Mouse (Mus musculus): ENCODE measurements at regions not wholly inside any gene's neighbourhood (a gene's known extent, or its start where the extent isn't known, plus 50 kb on each side); places are given as distances from the start of the nearest gene placed in this dataset.
A peak's percentile ranks its signal among the peaks of the same experiment; 100 is the strongest.
"Not testable (repeated sequence)": the region's sequence is repeated elsewhere in the genome, so short reads cannot be mapped to it uniquely, and the experiment has no call there.

DNA sequence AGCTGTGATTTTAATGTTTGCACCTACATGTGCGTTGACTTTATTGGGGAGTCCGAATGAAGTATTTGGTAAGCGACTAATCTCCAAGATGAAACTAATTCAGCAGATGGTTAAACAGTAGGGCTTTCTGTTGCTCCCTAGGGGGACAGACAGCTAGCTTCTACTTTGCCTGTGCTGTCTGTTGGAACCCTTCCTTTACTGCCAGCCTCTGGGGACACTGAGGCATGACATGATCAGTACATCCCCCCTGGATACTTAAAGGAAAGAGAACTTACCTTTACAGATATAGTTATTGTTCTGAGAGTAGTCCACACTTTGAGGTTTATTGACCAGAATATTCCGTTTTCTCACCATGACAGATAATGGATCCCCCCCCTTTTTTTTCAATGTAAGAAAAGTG, 289.8 kb upstream of the Ift57 start:
- DNase-seq (ENCODE audit: low spot score): no peak

DNA sequence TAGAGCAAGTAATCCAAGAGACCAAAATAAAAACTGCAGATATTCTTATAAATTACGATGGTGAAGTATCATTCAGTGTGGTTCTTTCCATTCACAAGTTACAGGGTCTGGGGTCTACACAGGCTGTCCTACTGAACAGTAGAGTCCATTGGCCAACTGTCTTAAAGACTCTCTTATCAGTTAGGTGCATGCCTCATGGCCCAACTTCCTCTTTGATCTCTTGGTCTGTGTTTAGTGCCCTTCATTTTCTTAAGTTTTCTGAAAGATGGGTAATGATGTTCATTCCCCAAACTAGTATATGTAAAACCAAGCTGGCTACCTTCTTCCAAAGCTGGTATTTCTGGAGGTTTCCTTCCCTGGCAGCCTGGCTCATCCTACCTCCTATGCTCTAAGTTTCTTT, 268.7 kb upstream of the Ift57 start:
- DNase-seq (ENCODE audit: low spot score): no peak

DNA sequence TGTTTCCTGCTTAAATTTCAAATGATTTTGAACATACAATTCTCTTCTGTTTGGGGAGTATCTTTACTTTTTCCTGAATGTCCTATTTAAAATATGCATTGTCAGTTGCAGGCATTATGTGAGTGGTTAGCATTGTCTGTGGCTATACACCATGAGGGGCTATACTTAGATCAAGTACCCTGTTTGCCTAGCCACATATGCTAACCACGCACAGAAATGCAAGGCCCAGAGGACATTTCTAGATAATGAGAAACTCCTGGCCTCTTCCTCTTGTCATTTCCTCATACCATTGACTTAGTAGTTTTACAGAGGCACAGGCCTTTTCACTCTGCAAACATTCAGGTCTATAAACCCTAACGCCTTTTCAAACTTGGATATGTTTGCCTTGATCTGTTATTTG, 267.1 kb upstream of the Ift57 start:
- no peak for DNase-seq (ENCODE audit: low spot score)

DNA sequence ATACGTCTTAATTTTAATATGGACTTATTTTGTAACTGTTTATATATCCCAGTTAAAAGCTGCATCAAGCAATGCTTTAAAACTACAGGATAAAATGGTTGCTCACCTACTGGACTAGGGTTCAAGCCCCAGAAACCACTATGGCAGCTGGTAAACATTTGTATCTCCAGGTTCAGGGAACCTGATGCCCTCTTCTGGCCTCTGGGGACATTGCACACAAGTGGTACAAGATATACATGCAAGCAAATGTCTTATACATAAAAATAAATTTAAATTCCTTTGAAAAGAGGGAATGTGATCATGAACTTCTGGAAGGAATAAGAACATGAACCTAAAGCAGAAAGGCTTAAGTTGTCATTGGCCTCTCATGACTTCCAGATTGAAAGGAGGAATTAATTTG, 257.8 kb upstream of the Ift57 start:
- no peak for DNase-seq (ENCODE audit: low spot score)

DNA sequence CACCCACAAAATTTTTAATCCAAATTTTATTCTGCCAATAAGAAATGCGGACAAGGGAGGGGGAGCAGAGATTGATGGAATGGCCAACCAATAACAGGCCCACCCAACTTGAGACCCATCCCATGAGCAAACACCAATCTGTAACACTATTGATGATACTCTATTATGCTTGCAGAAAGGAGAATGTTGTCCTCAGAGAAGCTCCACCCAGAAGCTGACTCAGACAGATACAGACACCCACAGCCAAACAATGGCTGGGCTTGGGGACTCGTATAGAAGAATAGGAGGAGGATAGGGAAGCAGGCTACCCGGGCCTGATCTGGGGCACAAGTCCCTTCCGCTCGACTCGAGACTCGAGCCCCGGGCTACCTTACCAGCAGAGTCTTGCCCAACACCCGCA, 251.7 kb upstream of the Ift57 start:
- DNase-seq (ENCODE audit: low spot score): not testable (repeated sequence)

DNA sequence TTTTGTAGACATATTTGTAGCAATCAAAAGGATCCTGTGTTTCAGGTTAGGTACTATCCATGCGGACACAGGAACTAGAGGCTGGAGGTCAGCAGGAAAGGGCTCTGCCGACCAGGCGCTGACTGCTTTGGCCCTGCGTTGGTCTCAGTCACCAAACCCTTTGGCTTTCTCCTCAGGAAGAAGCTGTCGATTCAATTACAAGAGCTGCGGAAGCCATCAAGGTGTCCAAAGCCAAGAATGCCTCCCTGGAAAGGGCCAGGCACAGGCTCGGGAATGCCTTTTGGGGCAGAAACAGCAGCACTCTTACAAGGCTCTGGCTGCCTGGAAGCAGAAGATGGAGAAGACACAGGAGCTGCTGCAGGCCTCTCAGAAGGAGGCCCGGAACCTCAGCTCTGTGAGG, 205.2 kb upstream of the Ift57 start:
- no peak for DNase-seq (ENCODE audit: low spot score)

DNA sequence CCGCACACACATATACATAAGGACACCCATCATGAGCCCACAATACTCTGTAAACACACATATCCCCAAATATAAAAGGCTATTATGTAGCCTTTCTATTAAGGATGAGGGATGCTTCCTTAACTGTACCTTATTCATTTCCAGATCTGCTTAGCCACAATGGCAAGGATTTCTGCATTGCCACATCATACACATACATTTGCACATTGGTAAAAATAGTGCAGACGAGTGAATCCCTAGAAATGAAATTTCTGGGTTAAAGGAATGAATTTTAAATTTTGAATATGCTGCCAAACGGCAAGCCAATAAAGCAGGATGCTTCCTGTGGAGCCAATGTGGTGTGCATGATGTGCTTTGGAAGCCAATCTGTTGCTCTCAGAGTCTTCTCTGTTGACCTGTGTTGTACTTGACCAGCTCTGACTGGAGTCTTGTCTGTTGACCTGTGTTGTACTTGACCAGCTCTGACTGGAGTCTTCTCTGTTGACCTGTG, 201.5 kb upstream of the Ift57 start:
- no peak for DNase-seq (ENCODE audit: low spot score)

DNA sequence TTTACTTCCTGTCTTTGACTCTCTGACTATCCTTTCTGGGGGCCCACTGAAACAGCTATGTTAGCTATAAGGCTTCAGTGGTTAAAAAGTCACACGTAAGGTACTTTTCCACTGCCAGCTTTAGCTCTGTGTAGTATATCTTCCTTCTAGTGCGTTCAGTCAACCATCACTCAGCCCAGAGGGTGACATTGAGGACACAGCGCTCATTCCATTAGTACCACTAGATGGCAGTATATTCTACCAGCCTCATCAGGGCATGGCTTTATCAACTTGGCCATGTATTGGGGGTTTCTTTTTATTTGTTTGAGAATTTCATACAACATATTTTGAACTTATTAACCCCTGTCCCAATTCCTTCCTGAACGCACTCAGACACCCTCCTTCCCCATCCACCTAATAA, 198.2 kb upstream of the Ift57 start:
- peak; percentile 9 for DNase-seq (ENCODE audit: low spot score)

DNA sequence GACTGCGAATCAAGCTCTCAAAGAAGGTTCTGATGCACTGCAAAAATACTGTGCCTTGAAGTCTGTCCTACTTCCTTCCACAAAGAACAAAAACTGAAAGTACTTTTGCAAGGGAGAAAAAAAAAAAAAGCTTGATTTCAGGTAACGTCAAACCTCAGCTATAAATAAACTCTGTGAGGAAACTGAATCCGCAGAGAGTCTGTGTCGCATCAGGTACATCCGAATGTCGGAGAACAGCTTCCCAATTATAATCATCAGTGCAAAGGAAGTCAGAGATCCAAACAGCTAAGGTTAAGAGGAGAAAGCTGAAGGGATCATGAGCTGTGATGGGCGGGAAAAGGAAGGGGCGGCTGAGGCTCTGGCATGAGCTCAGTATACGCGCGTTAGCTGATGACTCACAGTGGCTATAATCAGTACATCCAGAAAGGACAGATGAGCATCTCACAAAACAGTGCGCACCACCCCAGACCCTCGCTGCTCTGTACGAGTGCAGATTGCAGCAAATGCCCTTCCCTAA, 195.1 kb upstream of the Ift57 start:
- no peak for DNase-seq (ENCODE audit: low spot score)

DNA sequence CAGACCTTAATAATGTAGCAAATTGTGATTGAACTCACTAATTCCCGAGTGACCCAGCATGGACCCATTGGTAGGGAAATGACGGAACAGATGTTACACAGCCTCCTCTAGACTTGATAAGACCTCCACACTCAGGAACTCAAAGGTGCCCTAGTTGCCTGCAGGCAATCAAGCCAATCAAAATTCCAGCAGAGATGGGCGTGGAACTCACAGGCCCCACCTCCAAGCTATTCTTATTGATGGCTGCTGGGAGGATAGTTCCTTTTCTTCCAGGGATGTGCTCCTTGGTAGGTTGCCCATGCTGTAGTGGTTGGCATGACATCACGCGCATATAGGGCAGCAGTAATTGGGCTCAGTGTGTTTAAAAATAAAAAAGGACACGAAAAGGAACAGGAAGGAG, 194.4 kb upstream of the Ift57 start:
- DNase-seq (ENCODE audit: low spot score): no peak

DNA sequence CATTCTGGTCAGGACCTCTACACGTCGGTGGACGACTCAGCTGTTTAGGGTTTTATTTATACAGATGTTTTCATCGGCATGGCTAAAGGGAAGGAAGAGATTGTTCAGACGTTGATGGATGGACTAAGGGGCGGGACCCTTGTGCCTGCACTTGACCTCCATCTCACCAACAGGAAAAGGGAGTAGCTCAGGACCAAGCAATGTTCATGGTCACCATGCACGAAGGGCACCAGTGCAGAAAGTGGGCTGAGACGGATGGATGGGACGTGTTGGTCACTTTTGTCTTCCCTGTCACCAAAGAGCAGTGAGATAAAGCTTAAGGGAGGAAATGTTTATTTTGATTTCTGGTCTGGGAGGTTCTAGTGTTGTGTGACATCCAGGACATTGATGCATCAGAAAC, 193.8 kb upstream of the Ift57 start:
- no peak for DNase-seq (ENCODE audit: low spot score)

DNA sequence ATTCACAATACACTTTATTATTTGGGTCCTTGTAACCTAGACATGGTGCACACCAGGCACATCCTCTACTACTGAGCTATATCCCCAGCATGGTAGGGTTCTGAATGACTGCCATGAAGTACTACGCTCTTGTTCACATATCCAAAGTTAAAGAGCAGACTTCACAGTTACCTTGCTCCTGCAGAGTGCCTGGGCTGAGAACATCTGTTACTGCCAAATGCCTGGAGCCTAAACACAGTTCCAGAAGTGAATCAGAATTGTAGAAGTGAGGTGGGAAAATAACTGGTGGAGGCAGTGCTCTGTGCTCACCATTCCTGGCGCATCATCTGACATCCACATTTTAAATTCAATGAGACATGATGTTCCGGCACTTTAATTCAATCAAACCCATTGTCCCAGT, 180.2 kb upstream of the Ift57 start:
- no peak for DNase-seq (ENCODE audit: low spot score)

DNA sequence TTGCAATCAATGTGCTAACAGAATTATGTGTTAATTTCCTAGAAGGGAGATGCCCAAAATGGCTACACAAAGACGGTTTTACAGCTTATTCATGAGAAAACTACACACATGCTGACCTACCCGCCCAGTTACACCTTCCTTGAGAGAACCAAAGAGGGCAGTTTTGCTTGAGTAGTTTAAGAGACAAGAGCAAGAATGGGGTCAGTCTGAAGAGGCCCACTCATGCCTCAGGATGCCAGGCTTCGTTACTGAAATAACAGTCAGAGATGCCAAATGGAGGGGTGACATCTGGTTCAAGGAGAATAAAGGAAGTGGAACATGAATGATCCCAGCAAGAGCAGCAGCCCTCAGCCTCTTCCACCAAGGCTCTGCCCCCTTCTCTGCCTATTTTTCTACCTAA, 178.6 kb upstream of the Ift57 start:
- no peak for DNase-seq (ENCODE audit: low spot score)

DNA sequence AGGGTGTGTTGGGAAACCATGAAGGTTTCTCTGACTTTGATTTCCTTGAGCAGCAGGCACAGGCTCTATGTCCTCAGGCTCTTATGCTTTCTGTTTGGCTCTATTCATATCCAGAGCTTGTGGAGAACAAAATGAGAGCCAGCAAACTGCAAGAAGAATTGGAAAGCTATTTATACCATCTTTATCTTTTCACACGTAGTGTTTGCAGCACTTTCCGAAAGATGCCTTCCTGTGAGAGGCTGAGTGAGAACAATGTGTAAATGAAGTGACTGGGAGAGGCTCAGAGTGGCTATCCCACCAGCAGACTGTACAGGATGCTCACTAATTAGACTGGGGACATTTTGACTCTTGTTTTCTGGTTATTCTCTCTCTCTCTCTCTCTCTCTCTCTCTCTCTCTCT, 177.3 kb upstream of the Ift57 start:
- no peak for DNase-seq (ENCODE audit: low spot score)

DNA sequence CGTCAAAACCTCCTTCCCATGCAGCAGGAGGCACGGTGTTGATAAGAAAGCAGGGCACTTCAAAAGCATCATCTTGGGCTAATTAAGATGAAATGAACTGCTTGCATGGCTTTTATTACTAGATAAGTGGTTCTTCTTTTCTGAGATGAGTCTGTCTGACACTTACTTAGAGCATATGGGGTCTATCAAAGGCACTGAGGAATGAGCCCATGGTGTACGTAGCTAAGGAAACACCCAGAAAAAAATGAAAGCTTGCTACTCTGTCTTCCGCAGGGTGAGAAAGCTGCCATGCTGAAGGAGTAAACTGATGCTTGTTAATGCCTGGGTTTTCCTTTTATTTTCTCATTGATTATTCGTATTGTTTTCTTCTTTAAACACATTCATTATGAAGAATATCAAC, 176.5 kb upstream of the Ift57 start:
- DNase-seq (ENCODE audit: low spot score): no peak

DNA sequence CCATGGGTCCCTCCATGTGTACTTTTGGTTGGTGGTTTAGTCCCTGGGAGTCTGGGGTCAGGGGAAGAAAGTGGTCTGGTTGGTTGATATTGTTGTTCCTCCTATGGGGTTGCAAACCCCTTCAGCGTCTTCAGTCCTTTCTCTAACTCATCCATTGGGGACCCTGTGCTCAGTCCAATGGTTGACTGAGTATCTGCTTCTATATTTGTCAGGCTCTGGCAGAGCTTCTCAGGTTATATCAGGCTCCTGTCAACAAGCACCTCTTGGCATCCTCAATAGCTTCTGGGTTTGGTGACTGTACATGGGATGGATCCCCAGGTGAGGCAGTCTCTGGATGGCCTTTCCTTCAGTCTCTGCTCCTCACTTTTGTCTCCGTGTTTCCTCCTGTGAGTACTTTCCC, 170.4 kb upstream of the Ift57 start:
- DNase-seq (ENCODE audit: low spot score): not testable (repeated sequence)

DNA sequence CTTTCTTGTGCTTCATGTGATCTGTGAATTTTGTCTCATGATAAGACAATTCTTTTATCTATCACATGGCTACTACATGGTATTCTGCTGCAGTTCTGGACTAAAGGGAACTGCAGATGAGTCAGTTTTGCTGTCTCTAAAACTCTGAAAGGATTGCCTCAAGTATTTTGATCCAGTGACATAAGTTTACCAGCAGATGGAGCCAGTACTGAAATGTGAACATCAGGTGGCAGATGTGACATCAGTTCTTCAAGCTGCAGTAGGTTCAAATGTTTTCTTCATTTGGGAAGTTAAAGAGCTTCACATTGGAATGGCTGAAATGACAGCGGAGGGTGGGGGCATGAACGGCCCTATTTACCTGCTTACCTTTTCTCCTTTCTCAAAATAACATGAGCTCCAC, 170.0 kb upstream of the Ift57 start:
- no peak for DNase-seq (ENCODE audit: low spot score)

DNA sequence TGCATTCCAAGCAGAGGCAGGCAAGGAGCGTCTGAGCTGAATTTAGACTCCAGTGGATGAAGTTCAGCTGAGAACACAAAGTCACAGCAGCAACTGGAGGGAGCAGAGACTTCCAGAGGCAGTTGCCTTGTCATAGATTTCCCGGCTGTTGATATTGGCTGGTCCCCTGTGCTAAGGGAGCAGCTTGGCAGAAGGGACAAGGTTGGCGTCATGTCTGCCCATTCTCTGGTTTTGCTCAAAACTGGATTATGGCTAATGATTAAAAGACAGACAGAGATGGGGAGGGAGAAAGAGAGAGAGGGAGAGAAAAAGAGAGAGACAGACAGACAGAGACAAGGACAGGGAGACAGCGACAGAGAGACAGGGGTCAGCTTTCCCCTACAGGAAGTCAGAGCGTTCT, 169.0 kb upstream of the Ift57 start:
- no peak for DNase-seq (ENCODE audit: low spot score)

DNA sequence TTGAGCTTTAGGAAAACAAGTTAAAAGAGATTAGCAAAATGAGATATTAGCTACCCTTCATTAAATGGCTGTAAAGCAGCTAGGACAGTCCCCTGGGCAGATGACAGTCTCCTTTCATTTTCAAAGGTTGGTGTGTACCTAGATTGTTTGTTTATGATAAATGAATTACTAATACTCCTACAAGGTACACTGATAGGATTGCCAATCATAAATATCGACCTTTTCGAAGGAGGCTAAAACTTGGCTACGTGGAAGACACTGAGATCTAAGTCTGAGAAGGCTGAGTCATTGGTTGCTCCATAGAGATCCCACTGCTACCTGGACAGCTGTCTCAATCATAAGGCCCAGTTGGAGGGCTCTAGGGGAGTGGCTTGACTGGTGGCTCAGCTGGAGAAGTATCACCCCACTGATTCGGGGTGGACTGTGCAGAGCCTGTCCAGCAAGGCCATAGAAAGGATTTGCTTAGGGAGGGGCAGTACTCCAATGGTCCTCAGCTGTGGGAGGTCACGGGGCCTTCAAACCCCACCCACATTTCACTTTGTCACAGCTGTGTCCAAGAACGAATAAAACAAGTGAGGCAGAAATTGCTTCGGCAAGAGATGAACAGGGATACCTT, 166.9 kb upstream of the Ift57 start:
- DNase-seq (ENCODE audit: low spot score): no peak

DNA sequence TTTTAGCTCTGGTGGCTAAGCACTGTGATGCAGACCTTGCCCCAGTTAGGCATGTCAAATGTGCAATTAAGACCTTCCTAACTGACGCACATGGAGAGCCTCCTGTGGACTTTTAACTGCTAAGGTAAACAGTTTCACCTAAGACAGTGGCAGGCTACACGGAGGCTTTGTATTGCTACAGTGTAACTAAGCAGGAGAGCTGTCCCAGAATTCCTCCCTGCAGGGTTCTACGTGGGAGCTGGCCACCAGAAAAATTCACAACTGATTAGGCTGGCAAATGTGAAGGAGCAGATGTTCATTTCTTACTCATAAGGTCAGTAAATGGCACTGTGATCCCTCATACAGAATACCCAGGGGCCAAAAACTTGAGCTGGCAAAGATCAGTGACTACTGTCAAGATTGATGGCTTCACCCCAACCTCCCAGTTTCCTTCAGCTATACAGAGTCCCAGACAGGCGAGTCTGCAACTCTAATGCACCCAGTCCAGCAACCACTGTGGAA, 165.5 kb upstream of the Ift57 start:
- peak; percentile 60 for DNase-seq (ENCODE audit: low spot score)

DNA sequence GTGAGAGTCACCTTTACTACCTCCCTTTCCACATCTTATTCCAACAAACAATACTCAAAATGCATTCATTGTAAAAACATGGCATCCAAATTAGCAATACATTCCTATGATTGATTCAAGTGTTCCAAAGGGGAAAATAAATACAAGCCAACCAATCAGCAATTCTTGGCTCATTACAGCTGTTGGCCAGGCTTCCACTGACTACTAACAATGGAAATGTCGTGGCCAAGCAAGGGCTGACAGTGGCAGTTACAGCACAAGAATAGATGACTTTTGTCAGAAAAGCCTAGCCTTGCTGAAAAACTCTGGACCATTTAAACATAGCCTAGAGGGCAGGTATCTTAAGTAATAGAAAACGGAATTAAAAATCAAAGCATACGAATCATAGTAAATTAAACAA, 148.8 kb upstream of the Ift57 start:
- no peak for DNase-seq (ENCODE audit: low spot score)

DNA sequence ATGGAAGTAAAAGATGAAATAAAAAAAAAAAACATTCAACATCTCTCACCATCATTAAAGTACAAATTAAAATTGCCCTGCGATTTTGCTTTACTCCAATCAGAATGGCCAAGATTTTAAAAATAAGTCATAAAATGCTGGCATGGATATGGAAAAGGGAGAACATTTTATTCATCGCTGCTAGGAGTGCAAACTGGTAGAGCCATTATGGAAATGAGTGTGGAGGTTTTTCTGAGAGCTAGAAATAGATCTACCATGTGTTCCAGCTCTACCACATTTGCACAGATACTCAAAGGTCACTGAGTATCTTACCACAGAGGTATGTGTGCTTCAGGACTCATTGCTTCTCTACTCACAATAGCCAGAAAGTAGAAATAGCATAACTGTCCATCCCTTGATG, 129.0 kb upstream of the Ift57 start:
- no peak for DNase-seq (ENCODE audit: low spot score)

DNA sequence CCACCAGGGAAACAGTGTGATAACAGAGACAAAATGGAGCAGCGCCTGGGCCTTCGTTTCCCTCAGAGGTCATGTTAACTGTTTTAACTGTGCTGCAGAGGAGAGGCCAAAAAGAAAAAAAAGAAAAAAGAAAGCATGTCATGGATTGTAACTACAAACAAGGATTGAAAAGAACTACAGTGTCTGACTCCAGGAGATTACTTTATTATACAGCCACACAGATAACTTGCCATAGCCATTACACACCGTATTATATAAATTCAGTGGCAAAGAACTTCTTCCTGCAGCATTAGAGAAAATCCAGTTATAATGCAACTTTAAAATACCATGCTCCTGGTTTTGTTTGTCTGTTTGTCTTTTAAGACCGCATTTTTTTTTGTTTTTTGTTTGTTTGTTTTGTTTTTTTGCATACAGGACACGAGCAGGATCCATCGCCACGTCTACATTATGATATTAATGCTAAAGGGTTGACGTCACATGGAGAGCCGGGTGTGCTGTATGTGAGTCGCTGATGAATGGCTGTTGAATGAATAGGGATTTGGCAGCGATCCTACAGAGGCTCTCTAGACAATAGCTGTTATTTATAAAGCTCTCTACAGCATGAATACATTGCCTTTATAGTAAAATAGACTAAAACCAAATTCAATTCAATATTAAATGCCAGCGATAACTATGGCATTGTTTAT, 126.4 kb upstream of the Ift57 start:
- DNase-seq (ENCODE audit: low spot score): no peak

DNA sequence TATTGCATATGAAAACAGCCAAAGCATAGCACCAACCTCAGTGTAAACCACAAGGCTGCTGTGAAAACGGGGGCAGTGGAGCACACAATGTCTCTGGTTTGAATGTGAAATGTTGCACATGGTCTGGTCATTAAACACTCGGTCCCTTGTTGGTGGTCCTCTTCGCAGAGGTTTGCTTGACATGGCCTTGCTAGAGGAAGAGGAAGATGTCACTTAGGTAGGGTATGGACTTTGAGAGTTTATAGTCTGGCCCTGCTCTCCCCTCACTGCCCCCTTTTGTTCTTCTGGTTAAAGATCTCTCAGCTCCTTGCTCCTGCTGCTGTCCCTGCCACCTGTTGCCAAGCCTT, 125.9 kb upstream of the Ift57 start:
- DNase-seq (ENCODE audit: low spot score): no peak
